ENCODE assay signal across 9 mouse cellular contexts in genomic region chr1:36089481-36089880, GRCm38 (mm10). TPM values are rescaled to one million over a fixed set of nuclear protein-coding genes. Genes with fewer than 3 reads are reported as not detected.
A peak's percentile ranks its signal among the peaks of the same experiment; 100 is the strongest.
DNase-seq lines count a peak whose midpoint lies in the region; ATAC-seq and TF ChIP-seq lines count a peak whose summit lies in the region.
"Had no signal": no experiment of that assay in that cellular context is flagged by ENCODE, and none has a peak within 500 bp of the region (broad histone marks: within the 10 kb centered on the region; RNA-seq: fewer than 3 reads in every experiment).

No protein-coding gene starts in this region.

- no peak overlapping the region for H3K4me2 ChIP-seq in heart, embryonic 11.5 days
- no peak overlapping the region for H3K4me2 ChIP-seq in forebrain, embryonic 16.5 days (ENCODE audit: low read length)
- H3K4me2 ChIP-seq in liver, postnatal 0 days (ENCODE audit: low read depth, low read length): peak overlapping the region; percentile 52
- H3K4me2 ChIP-seq: embryonic facial prominence, embryonic 13.5 days had no signal

- peak overlapping the region; percentile 30; the same call in 1 of the 2 replicates for H3K27ac ChIP-seq in heart, embryonic 11.5 days (ENCODE audit: low read depth, low read length)
- no peak overlapping the region for H3K27ac ChIP-seq in forebrain, embryonic 16.5 days (ENCODE audit: low read length)
- peak overlapping the region; percentile 83 for H3K27ac ChIP-seq in liver, postnatal 0 days (ENCODE audit: low read depth)
- H3K27ac ChIP-seq: embryonic facial prominence, embryonic 13.5 days had no signal

- TF ChIP-seq CTCF in liver, postnatal 0 days (IDR thresholded peaks at IDR 0.05; ENCODE audit: low read depth): no peak

- 0 out of 2 replicates have a peak, but pooled peaks have one; percentile 28 for ATAC-seq in heart, embryonic 11.5 days (replicated peaks; ENCODE audit: insufficient number of reproducible peaks, low FRiP score, low TSS enrichment)
- ATAC-seq in forebrain, embryonic 16.5 days: peak; percentile 8
- no peak for ATAC-seq in liver, postnatal 0 days

- intact Hi-C loops in left cerebral cortex, postnatal 14 days (cut with DNase I): no loop called here

- no peaks in the 10 kb centered on the region for H3K9me3 ChIP-seq in heart, embryonic 11.5 days (replicated peaks; ENCODE audit: control insufficient read depth, low read length)
- peaks cover 2% of the 10 kb centered on the region; the same call in 1 of the 2 replicates for H3K9me3 ChIP-seq in forebrain, embryonic 16.5 days (ENCODE audit: control insufficient read depth, low read length)
- no peaks in the 10 kb centered on the region for H3K9me3 ChIP-seq in liver, postnatal 0 days (ENCODE audit: low read length)

- no peak for TF ChIP-seq EP300 in liver, postnatal 0 days (IDR thresholded peaks at IDR 0.05; ENCODE audit: low read depth)

- WGBS in heart, embryonic 11.5 days (ENCODE audit: insufficient replicate concordance): 13% methylated on average over 1 of the region's 1 CpGs
- 57% methylated on average over 1 of the region's 1 CpGs for WGBS in forebrain, embryonic 16.5 days
- WGBS in liver, postnatal 0 days (ENCODE audit: insufficient replicate concordance): 40% methylated on average over 1 of the region's 1 CpGs

- no peak overlapping the region for H3K9ac ChIP-seq in heart, embryonic 11.5 days (ENCODE audit: low read depth, low read length)
- H3K9ac ChIP-seq in forebrain, embryonic 16.5 days (replicated peaks; ENCODE audit: low read depth, low read length): peak overlapping the region; percentile 5; the same call in 1 of the 2 replicates
- peak overlapping the region; percentile 59 for H3K9ac ChIP-seq in liver, postnatal 0 days (replicated peaks)
- H3K9ac ChIP-seq: embryonic facial prominence, embryonic 13.5 days had no signal

- peaks cover 14% of the 10 kb centered on the region; the same call in 1 of the 2 replicates for H3K36me3 ChIP-seq in heart, embryonic 11.5 days (ENCODE audit: control insufficient read depth, insufficient read depth, low read length)
- H3K36me3 ChIP-seq in forebrain, embryonic 16.5 days (ENCODE audit: control insufficient read depth, insufficient read depth): peaks cover 7% of the 10 kb centered on the region; the same call in 1 of the 2 replicates
- peaks cover 60% of the 10 kb centered on the region for H3K36me3 ChIP-seq in liver, postnatal 0 days (replicated peaks; ENCODE audit: insufficient read depth, low read length)

- no peaks in the 10 kb centered on the region for H3K27me3 ChIP-seq in heart, embryonic 11.5 days (ENCODE audit: control insufficient read depth, insufficient read depth, low read length)
- H3K27me3 ChIP-seq in forebrain, embryonic 16.5 days (replicated peaks; ENCODE audit: control insufficient read depth, insufficient read depth, low read length): no peaks in the 10 kb centered on the region
- no peaks in the 10 kb centered on the region for H3K27me3 ChIP-seq in liver, postnatal 0 days (ENCODE audit: insufficient read depth, low read length)
- H3K27me3 ChIP-seq: embryonic facial prominence, embryonic 13.5 days had no signal

- H3K4me3 ChIP-seq in heart, embryonic 11.5 days (ENCODE audit: low read depth, low read length): no peak overlapping the region
- no peak overlapping the region for H3K4me3 ChIP-seq in forebrain, embryonic 16.5 days (replicated peaks; ENCODE audit: low read length)
- no peak overlapping the region for H3K4me3 ChIP-seq in liver, postnatal 0 days (ENCODE audit: low read depth, low read length)
- H3K4me3 ChIP-seq: embryonic facial prominence, embryonic 13.5 days had no signal

- DNase-seq in heart, adult 9 months (ENCODE audit: low spot score in 2 of 2): no peak
- peak; percentile 77 for DNase-seq in ES-CJ7 (ENCODE audit: low read depth, low spot score)
- DNase-seq in liver, postnatal 0 days: no peak
- no peak for DNase-seq in cerebellum, adult 9-11 months
- no peak for DNase-seq in left cerebral cortex, postnatal 14 days (ENCODE audit: low spot score in 2 of 2)
- no peak for DNase-seq in layer of hippocampus, postnatal 14 days (ENCODE audit: low spot score in 2 of 2)

- H3K4me1 ChIP-seq in heart, embryonic 11.5 days (ENCODE audit: control insufficient read depth, insufficient read depth, low read length): peaks cover 39% of the 10 kb centered on the region
- H3K4me1 ChIP-seq in forebrain, embryonic 16.5 days (replicated peaks; ENCODE audit: control insufficient read depth, insufficient read depth, low read length): peaks cover 21% of the 10 kb centered on the region
- H3K4me1 ChIP-seq in liver, postnatal 0 days (ENCODE audit: insufficient read depth): peaks cover 75% of the 10 kb centered on the region

RNA-seq across cellular contexts. Expression of gene Hs6st1, which starts 21.3 kb away (rescaled TPM):
- polyA plus RNA-seq in heart, embryonic 11.5 days (2014; fragmentation: Nextera tagmentation; extraction: Ambion mirVana): 10.2 and 12.6 TPM in 2 replicates
- 6.2 and 7.4 TPM in 2 replicates for polyA plus RNA-seq in forebrain, embryonic 16.5 days (2015; fragmentation: Nextera tagmentation; extraction: Ambion mirVana)
- 12.8 and 13.3 TPM in 2 replicates for polyA plus RNA-seq in liver, postnatal 0 days (2015; fragmentation: Nextera tagmentation; extraction: Ambion mirVana)
- total RNA-seq in left cerebral cortex, postnatal 14 days (2021): 10 to 100 TPM; 73.1 to 77.7 TPM
- total RNA-seq in layer of hippocampus, postnatal 14 days (2021): 10 to 100 TPM; 44.3 to 49.6 TPM
